Mouse (Mus musculus): ENCODE measurements around the gene Mxi1. TPM values are rescaled to one million over a fixed set of nuclear protein-coding genes. Genes with fewer than 3 reads are reported as not detected.

Gene Mxi1
- total RNA-seq, 2 experiments from 2014 or later, result 61.0 to 67.0 TPM

DNA sequence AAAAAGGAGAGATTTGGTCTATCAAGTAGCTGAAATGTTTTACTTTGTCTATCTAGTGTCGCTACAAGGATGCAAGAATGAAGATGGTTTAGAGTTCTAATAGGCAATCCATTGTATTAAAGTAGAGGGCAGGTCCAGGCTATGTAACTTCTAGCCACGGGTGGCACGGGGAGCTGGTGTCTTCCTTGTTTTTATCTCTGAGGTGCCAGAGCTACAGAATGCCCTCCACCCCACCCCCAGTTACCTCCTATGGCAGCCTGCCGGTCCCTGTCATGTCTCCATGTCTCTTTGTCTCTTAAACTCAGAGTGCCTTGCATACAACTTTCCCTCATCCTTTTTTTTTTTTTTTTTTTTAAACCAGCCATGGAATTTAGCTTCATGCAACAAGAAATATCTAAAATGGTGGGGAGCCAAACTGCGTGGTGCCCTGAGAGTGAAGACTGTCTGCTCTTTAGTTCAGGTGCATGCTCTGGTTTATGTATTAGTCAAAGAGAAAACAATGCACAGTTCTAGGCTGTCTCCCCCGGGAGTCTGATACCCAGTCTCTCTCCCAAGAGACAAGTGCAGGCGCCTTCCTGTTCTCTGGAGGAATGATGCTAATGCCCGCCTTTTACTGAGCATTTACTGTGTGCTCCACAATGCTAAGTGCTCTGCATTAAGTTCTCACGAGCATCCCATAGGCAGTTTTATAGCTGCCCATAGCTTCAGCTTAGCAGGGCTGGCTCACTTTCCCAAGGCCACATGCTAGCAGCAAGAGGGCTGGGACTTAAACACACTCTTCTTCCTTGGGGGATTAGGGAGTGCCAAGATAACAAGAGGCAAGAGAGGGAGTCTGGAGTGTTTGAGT lies 10.2 kb downstream of the Mxi1 start:
- no peak for DNase-seq (ENCODE audit: low spot score in 2 of 2)

- DNase-seq (ENCODE audit: low spot score in 2 of 2), result no peak
Measured at GRCm38 (mm10) chr19:53321273-53321672, 11.0 kb downstream of the Mxi1 start.

DNA sequence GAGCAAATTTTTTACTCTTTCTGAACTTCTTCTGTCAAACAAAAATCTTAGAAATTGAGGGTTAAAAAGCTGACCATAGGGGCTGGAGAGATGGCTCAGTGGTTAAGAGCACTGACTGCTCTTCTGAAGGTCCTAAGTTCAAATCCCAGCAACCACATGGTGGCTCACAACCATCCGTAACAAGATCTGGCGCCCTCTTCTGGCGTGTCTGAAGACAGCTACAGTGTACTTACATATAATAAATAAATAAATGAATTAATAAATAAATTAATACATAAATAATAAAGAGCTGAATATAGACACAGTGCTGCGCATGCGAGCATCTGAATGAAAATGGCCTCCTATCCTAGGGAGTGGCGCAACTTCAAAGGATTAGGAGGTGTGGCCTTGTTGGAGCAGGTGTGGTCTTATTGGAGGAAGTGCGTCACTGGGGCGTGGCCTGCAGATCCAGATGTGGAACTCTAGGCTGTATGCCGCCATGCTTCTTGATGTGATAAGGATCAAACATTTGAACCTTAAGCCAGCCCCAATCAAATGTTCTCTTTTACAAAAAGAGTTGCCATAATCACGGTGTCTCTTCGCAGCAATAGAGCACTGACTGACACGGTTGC lies 12.2 kb downstream of the Mxi1 start:
- DNase-seq (ENCODE audit: low spot score in 2 of 2), result no peak

GRCm38 (mm10) chr19:53324866-53325265 lies 14.5 kb downstream of the Mxi1 start:
- no peak for DNase-seq (ENCODE audit: low spot score in 2 of 2)

DNA sequence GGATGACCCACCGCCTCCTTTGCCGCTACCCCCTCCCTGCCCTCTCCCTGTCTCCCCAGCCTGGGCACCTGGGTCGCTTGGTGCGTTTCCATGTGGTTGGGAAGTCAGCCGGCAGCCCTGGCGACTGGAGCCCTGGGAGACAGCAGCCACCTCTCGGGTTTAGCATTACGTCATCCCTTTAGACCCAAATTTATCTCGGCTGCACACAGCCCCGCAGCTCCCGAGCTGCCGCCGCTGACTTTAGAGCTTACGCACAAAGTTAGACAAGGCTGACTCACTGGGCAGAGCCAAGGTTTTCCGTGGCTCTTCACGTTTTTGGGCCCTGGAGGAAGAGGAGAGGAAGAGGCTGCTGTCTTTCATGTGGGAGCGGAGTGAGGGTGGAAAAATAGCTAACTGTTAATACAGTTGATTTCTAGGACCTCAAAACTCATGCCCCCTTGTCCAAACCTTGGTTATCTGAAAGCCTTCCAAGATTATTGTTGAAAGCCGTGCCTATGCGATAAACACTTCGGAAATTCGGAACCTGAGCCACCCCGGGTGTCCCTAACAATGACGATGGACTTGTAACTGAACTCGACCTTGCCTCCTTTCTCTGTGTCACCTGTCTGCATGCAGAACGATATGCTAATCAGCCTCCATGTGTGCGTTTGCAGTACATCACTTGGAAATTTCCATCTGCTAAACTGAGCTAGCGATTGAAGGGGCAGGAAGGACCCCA lies 15.4 kb downstream of the Mxi1 start:
- DNase-seq (ENCODE audit: low spot score in 2 of 2), result peak; percentile 65 to 73

DNA sequence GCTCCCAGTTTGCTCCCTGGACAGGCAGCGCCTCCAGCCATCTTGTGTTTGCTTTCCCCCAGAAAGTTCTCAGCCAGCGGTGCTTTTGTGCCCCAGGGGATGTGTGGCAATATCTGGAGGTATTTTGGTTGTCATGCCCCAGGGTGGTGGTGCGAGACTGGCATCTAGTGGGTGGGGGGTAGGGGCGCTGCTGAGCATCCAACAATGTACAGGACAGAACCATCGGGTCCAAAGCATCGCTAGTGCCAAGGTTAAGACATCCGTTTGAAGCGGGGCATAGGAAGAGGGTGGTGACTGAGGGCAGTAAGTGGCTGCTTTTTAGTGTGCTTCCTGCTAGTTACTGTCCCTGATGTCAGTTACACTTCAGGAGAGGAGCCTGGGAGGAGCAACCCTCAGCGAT lies 17.8 kb downstream of the Mxi1 start:
- DNase-seq (ENCODE audit: low spot score in 2 of 2), result no peak

GRCm38 (mm10) chr19:53329221-53329991 lies 19.1 kb downstream of the Mxi1 start:
- DNase-seq (ENCODE audit: low spot score in 2 of 2), result peak; percentile 91 to 92

DNA sequence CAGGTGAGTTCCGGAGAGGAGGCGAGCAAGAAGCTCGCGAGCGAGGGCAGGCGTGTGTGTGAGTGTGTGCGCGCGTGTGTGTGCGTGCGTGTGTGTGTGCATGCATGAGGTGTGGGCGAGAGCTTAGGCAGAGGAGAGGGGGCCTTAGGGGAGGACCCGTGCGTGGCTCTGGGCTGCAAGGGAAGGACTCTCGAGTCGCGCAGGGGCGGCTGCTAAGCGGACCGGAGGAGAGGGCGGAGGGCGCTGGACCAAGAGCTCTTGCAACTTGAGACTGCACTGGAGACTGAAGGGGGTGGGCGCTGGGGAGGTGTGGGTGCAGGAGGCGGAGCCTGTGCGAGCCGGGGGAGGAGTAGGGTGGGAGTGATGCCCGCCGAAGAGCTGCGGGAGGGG lies 19.7 kb downstream of the Mxi1 start:
- peak; percentile 60 to 82 for DNase-seq (ENCODE audit: low spot score in 2 of 2)

DNA sequence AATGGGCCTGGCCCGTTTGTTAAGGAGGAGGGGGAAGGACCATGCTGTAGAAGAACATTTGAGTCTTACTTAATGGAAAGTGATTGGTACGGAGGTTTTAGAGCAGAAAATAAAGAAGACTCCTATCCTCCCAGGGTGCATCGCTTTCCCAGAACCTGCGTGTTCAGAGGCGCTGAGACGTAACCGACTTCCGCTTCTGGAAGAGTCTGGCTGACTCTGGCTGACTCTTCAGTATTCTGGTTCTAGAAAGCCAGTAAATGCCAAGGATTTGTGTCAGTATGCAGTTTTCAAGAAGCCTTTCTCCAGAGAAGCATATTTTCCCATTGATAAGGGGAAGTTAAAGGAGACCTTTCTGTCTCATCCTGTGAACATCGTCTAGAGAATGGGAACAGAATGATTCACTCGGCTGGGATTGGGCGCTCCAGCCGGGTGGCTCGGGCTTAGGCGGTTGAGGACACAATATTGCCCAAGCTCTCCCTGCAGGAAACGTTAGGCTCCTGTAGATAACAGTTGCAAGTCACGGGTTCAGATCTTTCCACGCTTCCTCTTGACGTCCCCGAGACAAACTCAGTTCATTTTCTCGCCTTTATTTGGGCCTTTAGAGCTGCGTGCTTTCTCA lies 21.7 kb downstream of the Mxi1 start:
- DNase-seq (ENCODE audit: low spot score in 2 of 2), result no peak

DNA sequence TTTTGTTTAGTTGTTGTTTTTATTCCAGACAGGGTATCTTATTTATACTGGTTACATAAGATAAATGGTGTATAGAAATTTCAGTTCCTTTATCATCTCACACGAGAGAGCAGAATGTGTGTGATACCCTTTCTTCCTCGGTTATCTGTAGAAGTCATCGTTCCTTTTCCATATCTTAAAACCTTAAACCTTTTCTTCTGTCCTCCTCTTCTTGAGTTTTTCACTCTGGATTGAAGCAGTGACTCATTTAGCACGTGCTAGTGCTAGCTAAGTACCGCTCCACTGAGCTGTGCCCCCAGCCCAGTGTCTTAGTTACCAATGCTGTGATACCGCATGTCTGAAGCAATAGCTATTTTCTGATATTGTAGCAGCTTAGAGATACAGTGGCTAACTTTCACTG lies 23.4 kb downstream of the Mxi1 start:
- no peak for DNase-seq (ENCODE audit: low spot score in 2 of 2)

DNA sequence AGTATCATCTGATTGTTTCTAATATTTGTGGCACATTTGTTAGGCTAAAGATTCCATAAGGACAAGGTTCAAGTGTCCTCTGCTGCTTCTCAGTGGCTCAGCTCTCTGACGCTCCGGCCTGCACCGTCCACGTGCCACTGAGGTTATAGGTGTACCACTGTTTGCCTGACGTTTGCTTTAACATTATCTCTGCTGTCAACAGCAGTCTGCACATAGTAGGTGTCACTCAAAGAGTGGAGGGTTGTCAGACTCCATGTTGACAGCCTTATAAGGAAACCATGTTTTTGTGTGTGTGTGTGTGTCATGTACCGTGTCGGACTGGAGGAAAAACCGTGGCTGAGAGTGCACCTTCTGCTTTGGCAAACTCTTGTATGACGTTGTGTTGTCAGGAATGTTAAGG lies 24.9 kb downstream of the Mxi1 start:
- DNase-seq (ENCODE audit: low spot score in 2 of 2), result no peak

GRCm38 (mm10) chr19:53340423-53340822 lies 30.1 kb downstream of the Mxi1 start:
- DNase-seq (ENCODE audit: low spot score in 2 of 2), result no peak

- no peak for DNase-seq (ENCODE audit: low spot score in 2 of 2)
Measured at GRCm38 (mm10) chr19:53343174-53343881, 33.0 kb downstream of the Mxi1 start.

- no peak for DNase-seq (ENCODE audit: low spot score in 2 of 2)
Measured at GRCm38 (mm10) chr19:53344062-53344461, 33.7 kb downstream of the Mxi1 start.

DNA sequence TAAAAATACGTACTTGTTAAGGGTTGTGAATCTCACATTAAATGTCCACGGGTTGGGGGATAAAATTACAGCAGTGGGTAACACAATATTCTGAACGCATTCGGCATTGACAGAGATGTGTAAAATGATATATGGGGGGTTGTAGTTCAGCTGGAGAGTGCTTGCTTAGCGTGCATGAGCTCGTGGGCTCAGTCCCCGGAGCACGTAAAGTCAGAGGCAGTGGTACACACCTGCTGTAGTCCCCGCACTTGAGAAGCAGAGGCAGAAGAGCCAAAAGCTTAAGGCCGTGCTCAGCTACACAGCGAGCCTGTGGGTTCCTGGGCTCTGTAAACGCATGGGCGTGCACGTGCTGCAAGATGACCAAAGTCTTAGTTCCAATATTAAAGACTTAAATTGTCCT lies 35.4 kb downstream of the Mxi1 start:
- no peak for DNase-seq (ENCODE audit: low spot score in 2 of 2)

DNA sequence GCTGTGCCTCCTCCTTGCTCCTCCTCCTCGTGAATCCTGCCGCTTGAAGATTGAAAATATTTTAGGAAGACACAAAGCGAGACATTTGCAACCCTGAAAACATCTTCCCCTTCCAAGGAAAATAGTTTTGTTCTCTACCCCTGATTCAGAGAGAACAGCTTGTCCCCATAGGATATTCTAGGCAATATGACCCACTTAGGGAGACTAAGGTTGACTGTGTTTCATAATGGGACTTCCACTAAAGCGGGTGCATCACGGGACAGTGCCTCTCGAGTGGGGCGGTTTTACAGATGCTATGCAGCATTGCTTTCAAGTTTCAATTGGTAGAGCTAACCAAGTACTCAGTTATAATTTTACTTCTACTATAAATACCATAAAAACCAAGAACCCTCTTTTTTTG lies 43.5 kb downstream of the Mxi1 start:
- no peak for DNase-seq (ENCODE audit: low spot score in 2 of 2)

DNA sequence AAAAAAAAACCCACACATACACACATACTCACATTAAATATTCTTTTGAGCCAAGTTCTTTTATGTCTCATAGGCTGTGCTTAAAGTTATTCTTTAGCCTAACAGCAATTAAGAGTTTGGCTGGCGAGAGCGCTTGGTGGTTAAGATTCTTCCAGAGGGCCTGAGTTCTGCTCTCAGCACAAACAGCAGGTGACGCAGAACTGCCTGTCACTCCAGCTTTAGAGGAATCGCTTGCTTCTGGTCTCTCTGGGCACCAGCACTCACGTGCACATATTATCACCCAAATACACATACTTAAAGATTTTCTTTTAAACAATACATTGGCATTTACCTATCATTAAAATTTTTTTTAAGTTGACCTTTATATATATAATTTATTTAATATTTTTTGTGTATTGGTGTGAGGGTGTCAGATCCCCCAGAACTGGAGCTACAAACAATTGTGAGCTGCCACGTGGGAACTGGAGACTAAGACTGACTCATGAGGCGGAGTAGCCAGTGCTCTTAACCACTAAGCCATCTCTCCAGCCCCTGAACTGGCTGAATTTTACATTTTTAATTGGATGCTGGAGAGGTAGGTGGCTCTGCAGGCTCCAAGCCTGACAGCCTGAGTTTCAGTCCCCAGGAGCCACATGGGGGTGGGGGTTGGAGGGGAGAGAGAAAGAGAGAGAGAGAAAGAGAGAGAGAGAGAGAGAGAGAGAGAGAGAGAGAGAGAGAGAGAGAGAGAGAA lies 44.1 kb downstream of the Mxi1 start:
- no peak for DNase-seq (ENCODE audit: low spot score in 2 of 2)

GRCm38 (mm10) chr19:53355065-53355464 lies 44.7 kb downstream of the Mxi1 start:
- DNase-seq (ENCODE audit: low spot score in 2 of 2), result no peak

- peak; percentile 65 to 84 for DNase-seq (ENCODE audit: low spot score in 2 of 2)
Measured at GRCm38 (mm10) chr19:53359160-53360033, 49.1 kb downstream of the Mxi1 start.
